Mouse (Mus musculus) MEL (cell line): ENCODE data around the gene Ing5.

ENCODE experiments used
- E2F4 ChIP-seq: IDR thresholded peaks from 2 replicates; pipeline ENCODE4 v1.6.1; 2011; ENCODE audit warnings: low read depth, low read length, improper control_type of control experiment, borderline replicate concordance
- EP300 ChIP-seq, 2 experiments: IDR thresholded peaks; 2 replicates each; pipeline ENCODE4 v1.6.1; 2011; ENCODE audit warnings: improper control_type of control experiment in 2 of 2, low read length in 2 of 2, low read depth in 1 of 2, mild to moderate bottlenecking in 1 of 2
- NELFE ChIP-seq: IDR thresholded peaks from 2 replicates; pipeline ENCODE4 v1.6.1; 2011; ENCODE audit warnings: low read depth, low read length, improper control_type of control experiment

DNA sequence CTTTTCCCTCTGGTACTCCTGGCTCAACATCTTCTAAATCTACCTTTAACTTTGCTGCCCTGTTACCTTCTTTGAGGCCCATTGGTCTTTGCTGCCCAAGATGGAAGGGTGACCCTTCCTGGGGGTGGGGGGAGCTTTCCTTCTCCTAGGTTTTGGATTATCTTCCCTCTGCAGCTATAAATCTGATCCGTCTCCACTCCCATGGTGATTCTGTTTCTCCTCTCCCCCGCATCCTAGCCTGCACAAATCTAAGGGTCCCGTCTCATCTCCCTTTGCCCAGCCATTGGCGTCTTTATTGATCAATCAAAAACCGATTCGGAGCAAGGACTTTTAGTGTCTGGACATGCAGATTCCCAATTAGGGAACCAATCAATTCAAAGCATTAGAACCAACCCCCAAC lies 36.2 kb upstream of the Ing5 start:
- no peak for TF ChIP-seq EP300 (IDR thresholded peaks at IDR 0.05; ENCODE audit: low read depth in 1 of 2, low read length in 2 of 2)
- TF ChIP-seq E2F4: no peak
- TF ChIP-seq NELFE: no peak
